Mouse (Mus musculus) right cerebral cortex, postnatal 25 days (tissue): ENCODE measurements at regions not wholly inside any gene's neighbourhood (a gene's known extent, or its start where the extent isn't known, plus 50 kb on each side); places are given as distances from the start of the nearest gene placed in this dataset.

Source experiments
- DNase-seq: peaks from one replicate; pipeline ENCODE4 v3.0.0; 2022

GRCm38 (mm10) chr9:120820892-120821291, 108.1 kb upstream of the Ctnnb1 start:
- no peak for DNase-seq

DNA sequence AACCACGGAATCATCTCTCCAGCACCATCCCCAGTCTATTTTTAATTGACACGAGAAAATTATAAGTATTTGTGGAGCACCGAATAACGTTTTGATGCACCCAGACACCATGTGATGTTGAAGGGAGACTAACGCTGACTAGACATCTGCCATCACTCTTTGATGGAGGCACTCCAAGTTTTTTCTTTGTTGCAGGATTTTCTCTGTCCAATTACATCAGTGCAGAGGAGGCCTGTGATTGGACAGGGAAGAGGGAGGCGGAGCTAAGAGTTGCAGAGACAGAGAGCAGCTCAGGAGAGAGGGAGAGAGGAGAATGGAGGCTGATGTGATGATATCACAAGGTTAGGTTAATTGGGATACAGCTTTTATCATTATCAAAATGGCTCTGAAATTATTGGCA, 105.6 kb upstream of the Ctnnb1 start:
- no peak for DNase-seq

DNA sequence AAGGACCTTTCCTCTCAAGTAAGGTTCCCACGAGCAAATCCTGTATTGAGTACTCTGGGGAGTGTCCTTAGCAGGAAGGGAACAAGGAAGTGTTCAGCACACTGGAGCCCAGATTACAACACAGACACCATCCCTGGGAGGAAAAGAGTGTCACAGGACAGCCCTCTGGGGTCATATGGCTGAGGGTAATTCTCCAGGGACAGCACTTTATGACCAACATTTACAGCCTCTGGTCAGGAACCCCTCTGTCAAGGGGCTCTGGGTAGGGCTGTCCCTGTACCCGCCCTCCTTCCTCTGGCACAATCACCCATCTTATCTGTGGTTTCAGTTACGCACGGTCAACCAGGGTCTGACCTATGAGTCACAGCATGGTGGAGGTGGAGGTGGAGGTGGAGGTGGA, 102.8 kb upstream of the Ctnnb1 start:
- no peak for DNase-seq

DNA sequence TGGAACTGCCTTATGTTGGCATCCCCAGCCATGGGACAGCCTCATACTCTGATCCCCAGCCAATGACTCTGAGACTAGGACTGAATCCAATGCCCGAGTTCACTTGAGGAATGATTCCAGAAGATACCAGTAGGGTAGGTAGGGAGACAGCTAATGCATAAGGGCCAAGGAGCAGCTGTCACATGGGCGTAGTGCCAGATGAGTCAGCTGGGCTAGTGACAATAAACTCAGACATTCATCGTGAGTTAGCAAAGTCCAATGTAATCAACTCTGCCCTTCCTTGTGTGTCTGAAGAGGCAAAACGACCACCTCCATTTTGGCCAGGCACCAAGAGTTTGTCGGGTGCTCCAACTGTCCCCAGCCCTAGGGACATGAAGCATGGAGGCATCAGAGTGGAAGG, 98.5 kb upstream of the Ctnnb1 start:
- no peak for DNase-seq

DNA sequence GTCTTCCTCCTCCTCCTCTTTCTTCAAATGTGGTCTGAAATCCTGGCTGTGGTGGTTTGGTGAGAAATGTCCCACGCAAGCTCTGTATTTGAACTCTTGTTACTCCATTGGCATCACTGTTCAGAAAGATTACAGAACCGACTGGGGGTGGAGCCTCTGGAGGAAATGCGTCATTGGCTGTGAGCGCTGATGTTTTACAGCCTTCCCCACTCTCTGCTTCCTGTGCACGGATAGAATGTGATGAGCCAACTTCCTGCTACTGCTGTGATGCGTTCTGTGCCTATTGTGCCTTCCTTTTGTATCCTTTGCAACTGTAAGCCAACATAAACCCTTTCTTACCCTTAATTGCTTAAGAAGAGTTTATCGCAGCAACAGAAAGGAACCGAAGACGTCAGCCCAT, 94.8 kb upstream of the Ctnnb1 start:
- no peak for DNase-seq

- DNase-seq: no peak
Observed at GRCm38 (mm10) chr9:120835621-120836020, 93.4 kb upstream of the Ctnnb1 start.

DNA sequence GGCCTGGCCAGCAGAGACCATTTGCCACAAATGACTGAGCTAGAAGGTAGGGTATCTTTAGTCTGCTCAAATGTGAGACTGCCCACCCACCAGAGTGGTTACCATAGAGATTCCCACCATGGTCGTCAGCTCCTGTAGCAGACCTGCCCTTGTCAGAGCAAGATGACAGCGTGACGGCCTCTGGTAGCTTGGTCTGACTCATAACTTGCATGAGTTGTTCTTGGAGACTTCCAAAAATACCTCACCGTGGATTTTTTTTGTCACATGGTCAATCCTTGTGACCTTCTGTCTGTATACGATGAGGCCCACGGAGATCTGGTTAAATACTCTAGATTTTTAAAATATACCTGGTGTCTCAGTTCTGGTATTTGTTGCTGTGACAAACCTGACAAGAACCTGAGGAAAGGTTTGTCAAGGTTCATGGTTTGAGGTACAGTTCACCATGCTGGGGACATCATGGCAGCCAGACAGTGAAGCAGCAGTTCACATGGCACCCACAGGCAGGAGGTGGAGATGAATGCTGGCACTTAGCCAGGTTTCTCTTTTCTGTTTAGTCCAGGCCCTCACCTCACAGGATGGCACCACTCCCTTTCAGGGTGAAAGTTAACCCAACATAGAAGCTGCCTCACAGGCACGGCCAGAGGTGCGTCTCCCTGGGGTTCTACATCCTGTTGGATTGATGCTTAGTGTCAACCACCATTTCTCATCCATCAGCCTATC, 91.4 kb upstream of the Ctnnb1 start:
- DNase-seq: no peak

GRCm38 (mm10) chr9:120843753-120844152, 85.3 kb upstream of the Ctnnb1 start:
- no peak for DNase-seq

GRCm38 (mm10) chr9:120845538-120845937, 83.5 kb upstream of the Ctnnb1 start:
- DNase-seq: peak; percentile 30

DNA sequence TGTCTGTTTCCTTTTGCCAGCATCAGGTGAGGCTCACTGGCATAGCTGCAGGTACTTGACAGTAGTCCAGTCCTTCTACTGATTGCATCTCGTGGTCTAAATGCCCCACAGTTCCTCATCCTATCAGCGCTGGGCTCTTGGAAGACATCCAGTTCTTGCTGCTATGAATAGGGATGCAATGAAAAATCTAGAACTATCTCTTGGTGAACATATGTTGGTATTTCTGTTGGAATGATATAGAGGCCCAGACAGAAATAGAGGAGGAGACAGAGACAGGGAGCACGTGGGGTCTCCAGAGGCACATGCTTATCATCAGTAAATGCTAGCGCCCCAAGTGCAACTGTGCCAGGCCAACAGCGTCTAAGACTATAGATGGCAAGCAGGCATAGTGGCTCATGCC, 81.4 kb upstream of the Ctnnb1 start:
- DNase-seq: no peak

GRCm38 (mm10) chr9:120848962-120849361, 80.1 kb upstream of the Ctnnb1 start:
- DNase-seq: no peak

DNA sequence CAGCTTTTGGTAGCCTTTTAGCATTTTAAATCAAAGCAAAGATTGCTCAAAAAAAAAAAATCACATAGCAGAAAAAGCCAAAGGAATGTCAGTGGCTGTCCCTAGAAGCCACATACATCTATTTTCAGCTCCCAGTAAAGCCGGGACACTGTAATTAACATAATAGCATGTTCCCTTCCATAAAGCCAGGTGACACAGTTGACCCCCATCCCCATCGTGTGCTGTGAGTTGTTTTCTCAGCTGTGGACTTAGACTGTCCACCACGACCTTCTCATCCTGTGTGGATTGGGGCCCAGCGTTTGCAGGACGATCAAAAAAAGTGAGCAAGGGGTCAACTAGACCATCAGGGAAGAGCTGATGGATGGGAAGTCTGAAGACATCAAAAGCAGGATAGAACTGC, 78.9 kb upstream of the Ctnnb1 start:
- no peak for DNase-seq

DNA sequence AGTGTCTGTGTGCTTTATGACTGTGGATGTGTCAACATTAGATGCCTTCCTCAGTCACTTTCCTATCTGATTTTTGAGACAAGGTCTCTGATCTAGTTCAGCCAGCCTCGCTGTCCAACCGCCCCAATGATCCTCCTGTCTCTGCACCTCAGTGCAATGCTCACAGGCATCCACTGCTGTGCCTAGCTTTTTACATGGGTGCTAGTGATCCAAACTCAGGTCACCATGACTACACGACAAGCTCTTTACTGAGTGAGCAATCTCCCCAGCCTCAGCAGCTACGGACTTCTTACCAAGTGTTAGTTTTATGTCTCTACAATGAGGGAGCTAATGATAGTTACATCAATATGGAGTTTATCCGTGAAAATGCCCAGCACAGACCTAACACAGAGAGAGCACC, 77.1 kb upstream of the Ctnnb1 start:
- DNase-seq: no peak

- no peak for DNase-seq
Observed at GRCm38 (mm10) chr9:120852572-120852971, 76.4 kb upstream of the Ctnnb1 start.

DNA sequence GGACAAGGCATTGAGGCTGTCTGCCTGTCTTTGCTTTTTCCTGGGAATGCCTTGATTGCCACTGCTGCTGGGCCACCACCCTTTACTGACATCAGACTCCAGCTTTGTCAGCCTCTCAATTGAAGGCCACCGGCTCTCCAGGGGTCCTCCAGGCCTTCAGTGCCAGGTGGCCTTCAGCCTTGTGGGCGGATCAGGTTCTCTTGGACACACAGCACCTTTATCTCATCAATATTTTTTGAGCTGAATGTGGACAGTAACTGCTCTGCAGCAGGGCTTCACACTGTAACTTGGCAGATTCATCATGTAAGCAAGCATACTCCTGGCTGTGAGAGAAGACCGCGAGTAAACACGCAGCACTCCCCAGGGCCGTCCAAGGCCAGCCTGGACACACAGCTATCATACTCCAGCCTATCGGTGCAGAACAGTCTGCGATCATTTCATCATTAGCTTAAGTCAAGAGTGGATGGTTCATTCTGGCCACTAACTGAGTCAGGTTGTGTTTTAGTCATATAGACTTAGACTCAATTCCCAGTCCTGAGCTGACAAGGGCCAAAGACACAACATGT, 75.9 kb upstream of the Ctnnb1 start:
- DNase-seq: no peak

- no peak for DNase-seq
Observed at GRCm38 (mm10) chr9:120854351-120854750, 74.7 kb upstream of the Ctnnb1 start.

DNA sequence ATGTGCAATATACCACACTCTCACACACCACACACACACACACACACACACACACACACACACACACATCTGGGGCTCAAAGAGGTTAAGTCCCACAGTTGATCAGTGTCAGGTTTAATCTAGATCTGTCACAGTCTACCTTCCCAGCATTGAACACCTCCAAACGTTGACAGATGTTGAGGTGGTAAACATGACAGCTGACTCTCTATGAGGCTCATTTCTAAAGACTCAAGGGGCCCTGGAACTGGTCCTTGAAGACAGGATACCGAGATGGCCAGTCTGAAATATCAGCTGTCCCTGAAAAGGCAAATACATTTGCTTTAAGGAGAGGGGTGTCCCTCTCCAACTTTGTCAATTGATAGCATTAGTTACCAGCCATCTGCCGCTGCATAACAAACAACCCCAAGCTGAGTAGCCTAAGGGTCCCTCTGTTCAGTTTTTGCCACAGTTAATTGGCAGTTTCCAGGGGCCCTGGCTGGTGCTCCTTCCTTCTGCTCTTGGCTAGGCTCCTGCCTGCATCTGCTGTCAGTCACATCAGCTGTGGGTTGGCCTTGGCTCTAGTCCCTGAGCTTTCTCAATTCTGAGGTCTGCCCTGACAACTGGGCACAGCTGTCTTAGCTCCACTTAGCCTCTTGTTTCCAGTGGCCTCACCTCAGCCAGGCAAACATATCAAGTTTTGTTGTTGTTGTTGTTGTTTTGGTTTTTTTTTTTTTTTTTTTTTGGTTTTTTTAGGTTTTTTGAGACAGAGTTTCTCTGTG, 73.5 kb upstream of the Ctnnb1 start:
- no peak for DNase-seq

DNA sequence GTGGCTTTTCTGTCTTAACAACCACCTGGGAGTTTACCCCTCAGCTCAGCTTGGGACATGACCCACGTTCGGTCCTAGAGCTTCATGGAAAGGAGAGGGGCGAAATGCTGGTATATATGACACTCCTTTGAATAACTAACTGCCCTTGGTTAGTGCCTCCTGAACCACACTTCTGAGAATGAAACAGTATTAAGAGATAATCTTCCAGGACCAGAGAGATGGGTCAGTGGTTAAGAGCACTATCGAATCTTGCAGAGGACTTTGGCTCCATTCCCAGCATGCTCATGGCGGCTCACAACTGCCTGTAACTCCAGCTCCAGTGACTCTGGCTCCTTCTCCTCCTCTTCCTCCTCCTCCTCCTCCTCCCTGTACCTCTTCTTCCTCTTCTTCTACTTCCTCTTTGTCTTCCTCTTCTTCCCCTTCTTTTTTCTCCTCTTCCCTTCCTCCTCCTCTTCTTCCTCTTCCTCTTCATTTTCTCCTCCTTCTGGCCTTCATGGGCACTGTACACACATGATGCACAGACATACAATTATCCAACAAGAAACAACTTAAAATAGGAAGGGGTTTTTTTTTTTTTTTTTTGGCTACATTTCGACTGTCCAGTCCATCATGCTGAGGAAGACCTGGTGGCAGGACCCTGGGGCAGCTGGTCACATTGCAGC, 71.0 kb upstream of the Ctnnb1 start:
- DNase-seq: no peak

DNA sequence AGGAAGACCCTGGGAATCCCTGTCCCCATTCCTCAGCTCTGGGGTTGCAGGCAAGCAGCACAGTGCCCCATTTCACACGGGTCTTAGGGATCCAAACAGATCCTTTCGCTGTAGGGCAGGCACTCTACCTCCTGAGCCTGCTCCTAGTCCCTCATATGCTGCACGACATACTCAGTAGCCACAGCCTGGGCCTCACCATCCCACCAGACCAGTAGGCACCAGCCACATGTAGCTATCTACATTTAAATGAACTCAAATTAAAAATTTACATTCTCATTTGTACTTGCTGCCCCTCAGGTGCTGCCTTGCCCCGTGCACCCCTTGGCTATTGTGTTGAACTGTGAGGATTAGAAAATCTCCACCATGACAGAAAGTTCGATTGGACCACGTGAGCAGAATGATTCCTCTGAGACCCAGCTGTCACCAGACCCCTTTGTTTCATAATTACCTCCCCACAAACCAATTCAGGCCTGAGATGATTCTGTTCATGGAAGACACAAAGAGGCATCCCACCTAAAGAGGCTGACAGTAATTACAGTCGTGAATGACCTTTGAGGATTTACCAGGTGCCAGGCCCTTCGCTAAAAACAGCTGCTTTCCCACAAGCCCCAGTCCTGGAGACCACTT, 67.9 kb upstream of the Ctnnb1 start:
- no peak for DNase-seq

GRCm38 (mm10) chr9:120861788-120862345, 67.1 kb upstream of the Ctnnb1 start:
- no peak for DNase-seq

- DNase-seq: no peak
Observed at GRCm38 (mm10) chr9:120864410-120864809, 64.6 kb upstream of the Ctnnb1 start.

- no peak for DNase-seq
Observed at GRCm38 (mm10) chr9:120866251-120866650, 62.8 kb upstream of the Ctnnb1 start.

DNA sequence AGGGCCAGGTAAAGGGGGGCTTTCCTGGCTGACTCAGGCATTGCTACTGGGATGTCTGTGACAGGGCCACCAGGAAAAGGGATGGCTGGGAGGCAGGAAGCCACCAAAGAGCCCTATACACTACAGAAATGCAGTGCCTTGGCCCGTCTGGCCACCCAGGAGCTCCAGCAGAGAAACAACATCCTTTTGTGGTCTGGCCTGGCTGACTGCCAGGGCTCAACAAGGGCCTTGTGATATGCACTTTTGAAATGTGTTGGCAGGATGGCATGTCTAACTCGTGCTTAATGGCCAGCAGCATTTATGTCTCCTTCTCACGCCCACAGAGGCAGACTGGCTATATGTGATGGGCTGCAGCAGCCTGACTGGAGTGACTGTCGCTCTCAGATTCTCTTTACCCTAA, 62.3 kb upstream of the Ctnnb1 start:
- DNase-seq: no peak
